Mouse (Mus musculus) megakaryocyte, embryonic 14.5 days (primary cell): Measurements from ENCODE around the gene Optc.

Source experiments
- FLI1 ChIP-seq: IDR thresholded peaks from 2 replicates; pipeline ENCODE4 v1.6.1; 2012; ENCODE audit warnings: low read length, inconsistent platforms, mixed read lengths
- GATA1 ChIP-seq: IDR thresholded peaks from 3 replicates; pipeline ENCODE4 v1.6.1; 2012; ENCODE audit warnings: mixed read lengths, low read length, inconsistent platforms, borderline replicate concordance

- TF ChIP-seq GATA1, result no peak
- no peak for TF ChIP-seq FLI1
Measured at GRCm38 (mm10) chr1:133871241-133871640, 36.6 kb downstream of the Optc start.
